Comparison of ENCODE assay signal across 6 mouse cellular contexts in the genomic region with DNA sequence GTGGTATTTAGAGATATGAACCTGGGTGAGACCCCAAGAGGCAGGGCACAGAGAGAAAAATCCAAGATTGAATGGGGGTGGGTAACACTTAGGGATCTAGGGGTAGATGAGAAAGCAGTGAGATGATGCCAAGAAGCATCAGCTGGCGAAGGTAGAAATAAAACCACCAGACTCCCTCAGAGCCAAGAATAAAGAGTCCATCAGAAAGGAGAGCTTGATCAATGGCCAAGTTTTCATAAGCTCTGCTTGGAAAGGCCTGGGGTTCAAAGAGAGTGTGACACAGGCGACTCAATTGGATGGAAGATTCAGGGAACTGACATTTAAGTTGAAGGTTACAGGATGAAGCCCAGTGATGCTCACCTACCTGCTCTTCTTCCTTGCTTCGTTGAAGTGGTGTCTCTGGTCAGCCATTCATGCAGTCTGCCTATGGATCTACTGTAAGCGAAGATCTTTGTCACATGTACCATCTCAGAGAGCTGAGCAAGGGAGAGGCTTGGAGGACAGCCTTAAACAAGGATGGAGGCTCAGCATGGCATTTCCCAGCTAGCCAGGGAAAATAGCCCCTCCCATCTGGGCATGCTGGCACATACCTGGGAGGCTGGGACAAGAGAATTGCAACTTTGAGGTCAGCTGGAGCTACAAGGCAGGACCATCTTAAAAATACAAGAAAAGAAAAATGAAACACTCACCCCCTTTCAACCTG.
"Had no signal": no experiment of that assay in that cellular context is flagged by ENCODE, and none has a peak within 500 bp of the region (broad histone marks: within the 10 kb centered on the region; RNA-seq: fewer than 3 reads in every experiment).

No protein-coding gene starts in this region.

- ATAC-seq: lung, postnatal 0 days had no signal

- DNase-seq: kidney, postnatal 14 days; lung, adult 2 months; midbrain, embryonic 14.5 days; right cerebral cortex, postnatal 14 days; thymus, postnatal 36 days had no signal
